Mouse (Mus musculus) lung, adult 2 months (tissue): ENCODE results near the gene Id2.

Source experiments
- CTCF ChIP-seq: fragments of 200-500 bp; IDR thresholded peaks from 2 replicates; pipeline ENCODE4 v1.5.1; 2011; ENCODE audit warnings: mild to moderate bottlenecking, low read length, control low read depth; ENCODE audit not compliant: insufficient read depth
- POLR2A ChIP-seq: fragments of 200-500 bp; IDR thresholded peaks from 2 replicates; pipeline ENCODE4 v1.6.1; 2011; ENCODE audit warnings: low read depth, mild to moderate bottlenecking, control low read depth, low read length, borderline replicate concordance; ENCODE audit errors: extremely low read depth

- TF ChIP-seq POLR2A (no peak), CTCF (no peak)
These were observed 7.5 kb downstream of the Id2 start for GRCm38 (mm10) chr12:25089433-25089832.
